Mouse (Mus musculus): ENCODE measurements around the gene Sema3e. TPM values are rescaled to one million over a fixed set of nuclear protein-coding genes. Genes with fewer than 3 reads are reported as not detected.

The Sema3e gene
- polyA plus RNA-seq, 2 experiments: 3.2 to 6.4 TPM

GRCm38 (mm10) chr5:14043116-14043515 lies 18.0 kb downstream of the Sema3e start:
- H3K27ac ChIP-seq (replicated peaks; ENCODE audit: low read depth, low read length): no peak overlapping the region
- no peaks in the 10 kb centered on the region for H3K27me3 ChIP-seq (ENCODE audit: control insufficient read depth, insufficient read depth, low read length)
- WGBS: 79% methylated on average over 5 of the region's 5 CpGs
- no peak overlapping the region for H3K4me2 ChIP-seq (replicated peaks; ENCODE audit: low read depth, low read length, severe bottlenecking)
- H3K4me1 ChIP-seq (ENCODE audit: control insufficient read depth, insufficient read depth, low read length): no peaks in the 10 kb centered on the region
- no peaks in the 10 kb centered on the region for H3K9me3 ChIP-seq (ENCODE audit: control insufficient read depth, low read length)
- ATAC-seq (ENCODE audit: low FRiP score, low read depth) (no peak), DNase-seq (ENCODE audit: low spot score) (no peak)
- no peak overlapping the region for H3K9ac ChIP-seq (ENCODE audit: low read depth, low read length, severe bottlenecking)
- TF ChIP-seq POLR2A (IDR thresholded peaks at IDR 0.05; ENCODE audit: borderline replicate concordance, extremely low read depth, insufficient read depth, insufficient read length): no peak
- no peak overlapping the region for H3K4me3 ChIP-seq (replicated peaks; ENCODE audit: low read length)
- no peaks in the 10 kb centered on the region for H3K36me3 ChIP-seq (ENCODE audit: control insufficient read depth, insufficient read depth, low read length)

GRCm38 (mm10) chr5:14043983-14044382 lies 18.9 kb downstream of the Sema3e start:
- 89% methylated on average over 6 of the region's 6 CpGs for WGBS
- H3K9ac ChIP-seq (ENCODE audit: low read depth, low read length, severe bottlenecking): no peak overlapping the region
- no peak overlapping the region for H3K4me2 ChIP-seq (replicated peaks; ENCODE audit: low read depth, low read length, severe bottlenecking)
- no peak for TF ChIP-seq POLR2A (IDR thresholded peaks at IDR 0.05; ENCODE audit: borderline replicate concordance, extremely low read depth, insufficient read depth, insufficient read length)
- H3K27ac ChIP-seq (replicated peaks; ENCODE audit: low read depth, low read length): no peak overlapping the region
- H3K4me1 ChIP-seq (ENCODE audit: control insufficient read depth, insufficient read depth, low read length): no peaks in the 10 kb centered on the region
- DNase-seq (ENCODE audit: low spot score) (no peak), ATAC-seq (ENCODE audit: low FRiP score, low read depth) (no peak)
- no peaks in the 10 kb centered on the region for H3K9me3 ChIP-seq (ENCODE audit: control insufficient read depth, low read length)
- no peaks in the 10 kb centered on the region for H3K36me3 ChIP-seq (ENCODE audit: control insufficient read depth, insufficient read depth, low read length)
- no peaks in the 10 kb centered on the region for H3K27me3 ChIP-seq (ENCODE audit: control insufficient read depth, insufficient read depth, low read length)
- no peak overlapping the region for H3K4me3 ChIP-seq (replicated peaks; ENCODE audit: low read length)

- H3K36me3 ChIP-seq (ENCODE audit: control insufficient read depth, insufficient read depth, low read length): no peaks in the 10 kb centered on the region
- no peak overlapping the region for H3K4me2 ChIP-seq (replicated peaks; ENCODE audit: low read depth, low read length, severe bottlenecking)
- 35% methylated on average over 7 of the region's 7 CpGs for WGBS
- H3K27me3 ChIP-seq (ENCODE audit: control insufficient read depth, insufficient read depth, low read length): no peaks in the 10 kb centered on the region
- TF ChIP-seq POLR2A (IDR thresholded peaks at IDR 0.05; ENCODE audit: borderline replicate concordance, extremely low read depth, insufficient read depth, insufficient read length): no peak
- no peak overlapping the region for H3K27ac ChIP-seq (replicated peaks; ENCODE audit: low read depth, low read length)
- ATAC-seq (ENCODE audit: low FRiP score, low read depth) (no peak), DNase-seq (ENCODE audit: low spot score) (peak; percentile 30)
- H3K9ac ChIP-seq (ENCODE audit: low read depth, low read length, severe bottlenecking): no peak overlapping the region
- no peak overlapping the region for H3K4me3 ChIP-seq (replicated peaks; ENCODE audit: low read length)
- no peaks in the 10 kb centered on the region for H3K9me3 ChIP-seq (ENCODE audit: control insufficient read depth, low read length)
- no peaks in the 10 kb centered on the region for H3K4me1 ChIP-seq (ENCODE audit: control insufficient read depth, insufficient read depth, low read length)
Observed at GRCm38 (mm10) chr5:14048660-14049059, 23.6 kb downstream of the Sema3e start.

GRCm38 (mm10) chr5:14054472-14054871 lies 29.4 kb downstream of the Sema3e start:
- DNase-seq (ENCODE audit: low spot score): no peak
- WGBS: 74% methylated on average over 5 of the region's 5 CpGs
- H3K4me2 ChIP-seq (replicated peaks; ENCODE audit: low read depth, low read length, severe bottlenecking): no peak overlapping the region
- no peak for ATAC-seq (ENCODE audit: low FRiP score, low read depth)
- no peaks in the 10 kb centered on the region for H3K36me3 ChIP-seq (ENCODE audit: control insufficient read depth, insufficient read depth, low read length)
- no peak overlapping the region for H3K27ac ChIP-seq (replicated peaks; ENCODE audit: low read depth, low read length)
- no peaks in the 10 kb centered on the region for H3K4me1 ChIP-seq (ENCODE audit: control insufficient read depth, insufficient read depth, low read length)
- no peak overlapping the region for H3K4me3 ChIP-seq (replicated peaks; ENCODE audit: low read length)
- H3K9ac ChIP-seq (ENCODE audit: low read depth, low read length, severe bottlenecking): no peak overlapping the region
- no peaks in the 10 kb centered on the region for H3K9me3 ChIP-seq (ENCODE audit: control insufficient read depth, low read length)
- TF ChIP-seq POLR2A (IDR thresholded peaks at IDR 0.05; ENCODE audit: borderline replicate concordance, extremely low read depth, insufficient read depth, insufficient read length): no peak
- no peaks in the 10 kb centered on the region for H3K27me3 ChIP-seq (ENCODE audit: control insufficient read depth, insufficient read depth, low read length)

GRCm38 (mm10) chr5:14059895-14060553 lies 34.9 kb downstream of the Sema3e start:
- H3K4me1 ChIP-seq (ENCODE audit: control insufficient read depth, insufficient read depth, low read length): no peaks in the 10 kb centered on the region
- H3K36me3 ChIP-seq (ENCODE audit: control insufficient read depth, insufficient read depth, low read length): no peaks in the 10 kb centered on the region
- 56% methylated on average over 4 of the region's 4 CpGs for WGBS
- no peak overlapping the region for H3K9ac ChIP-seq (ENCODE audit: low read depth, low read length, severe bottlenecking)
- no peak overlapping the region for H3K4me2 ChIP-seq (replicated peaks; ENCODE audit: low read depth, low read length, severe bottlenecking)
- no peak overlapping the region for H3K27ac ChIP-seq (replicated peaks; ENCODE audit: low read depth, low read length)
- H3K9me3 ChIP-seq (ENCODE audit: control insufficient read depth, low read length): no peaks in the 10 kb centered on the region
- TF ChIP-seq POLR2A (IDR thresholded peaks at IDR 0.05; ENCODE audit: borderline replicate concordance, extremely low read depth, insufficient read depth, insufficient read length): no peak
- H3K4me3 ChIP-seq (replicated peaks; ENCODE audit: low read length): no peak overlapping the region
- no peaks in the 10 kb centered on the region for H3K27me3 ChIP-seq (ENCODE audit: control insufficient read depth, insufficient read depth, low read length)
- no peak for ATAC-seq (ENCODE audit: low FRiP score, low read depth)
- DNase-seq (ENCODE audit: low spot score): no peak

All from limb, embryonic 14.5 days (tissue).